Mouse (Mus musculus) cortical plate, adult 2 months (tissue): ENCODE results near the gene Col19a1.

Experiments used
- CTCF ChIP-seq: fragments of 200-500 bp; IDR thresholded peaks from 2 replicates; pipeline ENCODE4 v1.5.1; 2011; ENCODE audit warnings: mild to moderate bottlenecking, control low read depth, low read length; ENCODE audit not compliant: insufficient read depth; ENCODE audit errors: extremely low read depth
- POLR2A ChIP-seq: fragments of 200-500 bp; IDR thresholded peaks from 2 replicates; pipeline ENCODE4 v1.6.1; 2011; ENCODE audit warnings: mild to moderate bottlenecking, low read length, control low read depth; ENCODE audit not compliant: insufficient read depth; ENCODE audit errors: extremely low read depth

DNA sequence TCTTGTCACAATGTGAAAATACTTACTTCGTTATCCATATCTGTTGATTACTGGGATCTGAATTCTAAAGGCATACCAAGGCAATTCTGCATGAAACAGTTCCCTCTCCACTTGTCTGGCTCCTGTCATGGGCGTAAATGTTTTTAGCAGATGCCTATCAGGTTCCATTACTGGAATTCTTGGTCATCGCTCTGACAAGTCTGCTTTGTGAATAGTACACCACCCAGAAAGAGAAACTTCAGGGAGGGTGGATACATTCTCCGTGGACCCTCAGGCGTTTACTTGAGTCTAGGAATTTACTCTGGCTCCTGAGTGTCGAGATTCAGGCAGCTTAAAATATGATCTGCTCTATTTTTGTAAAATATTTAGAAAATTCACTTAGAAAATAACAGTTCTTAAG is 75.7 kb downstream of the Col19a1 start:
- TF ChIP-seq CTCF (no peak), POLR2A (no peak)
